Mouse (Mus musculus): ENCODE data around the gene Rps6.

DNA sequence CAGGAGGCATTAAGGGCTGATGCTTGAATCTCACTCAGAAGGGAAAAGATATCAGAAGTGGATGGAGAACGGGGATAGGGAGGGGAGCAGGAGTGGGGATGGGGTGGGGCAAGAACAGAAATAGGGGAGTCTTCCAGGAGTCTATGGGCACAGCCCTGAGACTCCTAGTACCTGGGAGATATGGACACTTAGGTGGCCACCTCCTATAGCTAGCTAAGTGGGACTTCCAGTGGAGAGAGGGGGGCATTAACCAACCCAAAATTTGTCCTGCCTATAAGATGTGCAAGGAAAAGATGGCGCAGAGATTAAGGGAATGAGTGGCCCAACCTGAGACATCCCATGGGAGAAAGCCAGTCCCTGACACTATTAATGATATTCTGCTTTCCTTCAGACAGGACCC lies 5.9 kb downstream of the Rps6 start:
- TF ChIP-seq CTCF (IDR thresholded peaks at IDR 0.05; ENCODE audit: low read depth, low read length) (no peak), POLR2AphosphoS5 (IDR thresholded peaks at IDR 0.05; ENCODE audit: insufficient replicate concordance, low read depth, low read length) (no peak), TAL1 (conservative IDR thresholded peaks at IDR 0.05; ENCODE audit: low read depth, low read length) (no peak)
